Mouse (Mus musculus): ENCODE measurements around the gene Gm13278. TPM values are rescaled to one million over a fixed set of nuclear protein-coding genes. Genes with fewer than 3 reads are reported as not detected.
"Not testable (repeated sequence)": the region's sequence is repeated elsewhere in the genome, so short reads cannot be mapped to it uniquely, and the experiment has no call there.

The Gm13278 gene
- polyA plus RNA-seq, 1 experiment from 2014 or later = not detected

- H3K9me3 ChIP-seq (replicated peaks; ENCODE audit: control insufficient read depth, low read length); H3K27me3 ChIP-seq (ENCODE audit: control insufficient read depth, insufficient read depth, low read depth, low read length); H3K9ac ChIP-seq (ENCODE audit: low read depth, low read length); H3K27ac ChIP-seq (ENCODE audit: low read length); H3K36me3 ChIP-seq (ENCODE audit: control insufficient read depth, insufficient read depth); H3K4me1 ChIP-seq (ENCODE audit: control insufficient read depth, low read depth, low read length); H3K4me3 ChIP-seq (ENCODE audit: low read depth, low read length); H3K4me2 ChIP-seq (ENCODE audit: low read depth, low read length); ATAC-seq (ENCODE audit: low read depth): not testable (repeated sequence)
- WGBS (ENCODE audit: insufficient replicate concordance) = 0% methylated on average over 8 of the region's 34 CpGs
Measured at GRCm38 (mm10) chr4:88805761-88806160, 14.4 kb downstream of the Gm13278 start.

DNA sequence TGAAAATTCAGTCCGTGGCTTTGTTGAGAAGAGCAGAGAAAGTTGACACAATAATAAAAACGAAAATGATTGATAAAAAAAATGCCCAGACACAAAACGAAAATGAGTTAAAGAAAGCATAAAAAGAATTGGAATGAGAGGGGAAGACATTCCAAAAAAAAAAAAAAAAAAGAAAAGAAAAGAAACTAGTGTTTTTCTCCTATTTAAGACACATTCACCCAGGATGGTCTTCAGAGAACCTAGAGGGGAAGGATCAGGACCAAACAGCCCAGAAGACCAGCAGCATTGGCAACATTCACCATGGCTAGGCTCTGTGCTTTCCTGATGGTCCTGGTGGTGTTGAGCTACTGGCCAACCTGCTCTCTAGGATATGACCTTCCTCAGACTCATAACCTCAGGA lies 24.6 kb downstream of the Gm13278 start, which contains the start of gene Ifna7:
Gene Ifna7 (plus strand): TSS at position 301 of the 400 bp plus-strand sequence.
- no peak within 1 kb of the TSS for H3K9ac ChIP-seq (ENCODE audit: low read depth, low read length)
- H3K27ac ChIP-seq (ENCODE audit: low read length) = no peak within 1 kb of the TSS
- H3K27me3 ChIP-seq (ENCODE audit: control insufficient read depth, insufficient read depth, low read depth, low read length) = no peaks in the 10 kb centered on the region
- H3K9me3 ChIP-seq (replicated peaks; ENCODE audit: control insufficient read depth, low read length) = no peaks in the 10 kb centered on the region
- WGBS (ENCODE audit: insufficient replicate concordance) = 30% methylated on average over 3 of the region's 3 CpGs
- ATAC-seq (ENCODE audit: low read depth) = no peak
- H3K4me2 ChIP-seq (ENCODE audit: low read depth, low read length) = no peak within 1 kb of the TSS
- no peak within 1 kb of the TSS for H3K4me3 ChIP-seq (ENCODE audit: low read depth, low read length)
- H3K36me3 ChIP-seq (ENCODE audit: control insufficient read depth, insufficient read depth) = no peaks in the 10 kb centered on the region
- no peaks in the 10 kb centered on the region for H3K4me1 ChIP-seq (ENCODE audit: control insufficient read depth, low read depth, low read length)

DNA sequence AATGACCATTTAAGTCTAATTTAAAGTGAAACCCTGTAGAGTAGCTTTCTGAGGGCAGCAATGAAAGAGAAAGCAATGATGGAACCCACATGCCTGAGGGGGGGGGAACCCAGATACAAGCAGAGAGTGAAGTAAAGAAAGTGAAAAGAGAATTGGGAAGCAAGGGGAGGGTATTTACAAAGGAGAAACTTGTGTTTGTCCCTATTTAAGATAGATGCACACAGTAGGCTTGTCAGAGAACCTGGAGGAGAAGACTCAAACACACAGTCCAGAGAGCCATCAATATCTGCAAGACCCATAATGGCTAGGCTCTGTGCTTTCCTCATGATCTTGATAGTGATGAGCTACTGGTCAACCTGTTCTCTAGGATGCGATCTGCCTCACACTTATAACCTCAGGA lies 28.3 kb downstream of the Gm13278 start, which contains the start of gene Ifna11:
Gene Ifna11 (plus strand): TSS at position 301 of the 400 bp plus-strand sequence.
- Histone ChIP-seq H3K4me3 (ENCODE audit: low read depth, low read length) (no peak within 1 kb of the TSS), H3K36me3 (ENCODE audit: control insufficient read depth, insufficient read depth) (no peaks in the 10 kb centered on the region), H3K9me3 (replicated peaks; ENCODE audit: control insufficient read depth, low read length) (no peaks in the 10 kb centered on the region), H3K9ac (ENCODE audit: low read depth, low read length) (no peak within 1 kb of the TSS), H3K4me1 (ENCODE audit: control insufficient read depth, low read depth, low read length) (no peaks in the 10 kb centered on the region), H3K27me3 (ENCODE audit: control insufficient read depth, insufficient read depth, low read depth, low read length) (no peaks in the 10 kb centered on the region), H3K27ac (ENCODE audit: low read length) (no peak within 1 kb of the TSS), H3K4me2 (ENCODE audit: low read depth, low read length) (no peak within 1 kb of the TSS)
- no peak for ATAC-seq (ENCODE audit: low read depth)
- WGBS (ENCODE audit: insufficient replicate concordance) = 68% methylated on average over 1 of the region's 1 CpGs

GRCm38 (mm10) chr4:88822995-88823394 lies 31.6 kb downstream of the Gm13278 start:
- 21% methylated on average over 4 of the region's 4 CpGs for WGBS (ENCODE audit: insufficient replicate concordance)
- ATAC-seq (ENCODE audit: low read depth) = no peak
- H3K9me3 ChIP-seq (replicated peaks; ENCODE audit: control insufficient read depth, low read length) = no peaks in the 10 kb centered on the region
- H3K4me2 ChIP-seq (ENCODE audit: low read depth, low read length) = no peak overlapping the region
- no peaks in the 10 kb centered on the region for H3K36me3 ChIP-seq (ENCODE audit: control insufficient read depth, insufficient read depth)
- no peak overlapping the region for H3K27ac ChIP-seq (ENCODE audit: low read length)
- no peaks in the 10 kb centered on the region for H3K4me1 ChIP-seq (ENCODE audit: control insufficient read depth, low read depth, low read length)
- no peak overlapping the region for H3K4me3 ChIP-seq (ENCODE audit: low read depth, low read length)
- H3K9ac ChIP-seq (ENCODE audit: low read depth, low read length) = no peak overlapping the region
- H3K27me3 ChIP-seq (ENCODE audit: control insufficient read depth, insufficient read depth, low read depth, low read length) = no peaks in the 10 kb centered on the region

DNA sequence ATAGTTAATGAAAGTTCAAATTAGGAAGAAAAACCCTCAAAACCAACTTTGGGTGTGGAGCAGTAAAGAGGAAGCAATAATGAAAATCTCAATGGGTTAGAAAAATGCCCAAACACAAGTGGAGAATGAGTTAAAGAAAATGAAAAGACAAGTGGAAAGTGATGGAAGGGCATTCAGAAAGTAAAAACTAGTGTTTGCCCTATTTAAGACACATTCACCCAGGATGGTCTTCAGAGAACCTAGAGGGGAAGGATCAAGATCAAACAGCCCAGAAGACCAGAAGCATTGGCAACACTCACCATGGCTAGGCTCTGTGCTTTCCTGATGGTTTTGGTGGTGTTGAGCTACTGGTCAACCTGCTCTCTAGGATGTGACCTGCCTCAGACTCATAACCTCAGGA lies 35.8 kb downstream of the Gm13278 start, which contains the start of gene Ifna6:
Gene Ifna6 (plus strand): TSS at position 301 of the 400 bp plus-strand sequence.
- H3K9me3 ChIP-seq (replicated peaks; ENCODE audit: control insufficient read depth, low read length); H3K36me3 ChIP-seq (ENCODE audit: control insufficient read depth, insufficient read depth); ATAC-seq (ENCODE audit: low read depth); H3K4me2 ChIP-seq (ENCODE audit: low read depth, low read length); H3K4me3 ChIP-seq (ENCODE audit: low read depth, low read length); H3K27ac ChIP-seq (ENCODE audit: low read length); H3K4me1 ChIP-seq (ENCODE audit: control insufficient read depth, low read depth, low read length); H3K27me3 ChIP-seq (ENCODE audit: control insufficient read depth, insufficient read depth, low read depth, low read length); H3K9ac ChIP-seq (ENCODE audit: low read depth, low read length): not testable (repeated sequence)

DNA sequence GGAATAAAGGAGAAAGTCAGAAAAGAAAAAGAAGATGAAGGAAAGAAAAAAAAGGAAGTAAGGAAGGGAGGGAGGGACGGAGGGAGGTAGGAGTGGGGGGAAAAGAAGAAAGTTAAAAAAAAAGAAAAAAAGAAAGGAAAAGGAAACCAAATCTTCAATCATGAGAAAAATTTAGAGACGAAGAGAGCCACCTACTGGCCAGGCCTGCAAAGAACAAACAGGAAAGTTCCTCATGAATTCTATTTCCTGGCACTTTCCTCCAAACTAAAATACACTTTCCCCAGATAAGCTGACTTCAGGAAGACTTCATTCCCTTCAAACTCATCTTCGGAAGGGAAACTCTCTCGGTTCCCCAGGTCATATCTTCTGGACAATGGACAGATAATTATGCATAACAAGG lies 39.2 kb downstream of the Gm13278 start:
- Histone ChIP-seq H3K4me1 (ENCODE audit: control insufficient read depth, low read depth, low read length) (no peaks in the 10 kb centered on the region), H3K27me3 (ENCODE audit: control insufficient read depth, insufficient read depth, low read depth, low read length) (no peaks in the 10 kb centered on the region), H3K9me3 (replicated peaks; ENCODE audit: control insufficient read depth, low read length) (no peaks in the 10 kb centered on the region), H3K4me3 (ENCODE audit: low read depth, low read length) (no peak overlapping the region), H3K4me2 (ENCODE audit: low read depth, low read length) (no peak overlapping the region), H3K9ac (ENCODE audit: low read depth, low read length) (no peak overlapping the region), H3K36me3 (ENCODE audit: control insufficient read depth, insufficient read depth) (no peaks in the 10 kb centered on the region), H3K27ac (ENCODE audit: low read length) (no peak overlapping the region)
- 10% methylated on average over 4 of the region's 4 CpGs for WGBS (ENCODE audit: insufficient replicate concordance)
- no peak for ATAC-seq (ENCODE audit: low read depth)

- not testable (repeated sequence) for H3K27ac ChIP-seq (ENCODE audit: low read length); H3K4me3 ChIP-seq (ENCODE audit: low read depth, low read length); ATAC-seq (ENCODE audit: low read depth); H3K9ac ChIP-seq (ENCODE audit: low read depth, low read length); H3K4me1 ChIP-seq (ENCODE audit: control insufficient read depth, low read depth, low read length); H3K9me3 ChIP-seq (replicated peaks; ENCODE audit: control insufficient read depth, low read length); H3K36me3 ChIP-seq (ENCODE audit: control insufficient read depth, insufficient read depth); H3K4me2 ChIP-seq (ENCODE audit: low read depth, low read length); H3K27me3 ChIP-seq (ENCODE audit: control insufficient read depth, insufficient read depth, low read depth, low read length)
- WGBS (ENCODE audit: insufficient replicate concordance) = 27% methylated on average over 1 of the region's 1 CpGs
Measured at GRCm38 (mm10) chr4:88835225-88835624, 43.9 kb downstream of the Gm13278 start, which contains the start of gene Ifna5. TSS of gene Ifna5 (plus strand) at chr4:88835525.

- no peak overlapping the region for H3K27ac ChIP-seq (ENCODE audit: low read length)
- 38% methylated on average over 3 of the region's 3 CpGs for WGBS (ENCODE audit: insufficient replicate concordance)
- H3K4me2 ChIP-seq (ENCODE audit: low read depth, low read length) = no peak overlapping the region
- H3K27me3 ChIP-seq (ENCODE audit: control insufficient read depth, insufficient read depth, low read depth, low read length) = no peaks in the 10 kb centered on the region
- ATAC-seq (ENCODE audit: low read depth) = no peak
- H3K9me3 ChIP-seq (replicated peaks; ENCODE audit: control insufficient read depth, low read length) = no peaks in the 10 kb centered on the region
- H3K9ac ChIP-seq (ENCODE audit: low read depth, low read length) = no peak overlapping the region
- H3K4me3 ChIP-seq (ENCODE audit: low read depth, low read length) = no peak overlapping the region
- no peaks in the 10 kb centered on the region for H3K36me3 ChIP-seq (ENCODE audit: control insufficient read depth, insufficient read depth)
- H3K4me1 ChIP-seq (ENCODE audit: control insufficient read depth, low read depth, low read length) = no peaks in the 10 kb centered on the region
Measured at GRCm38 (mm10) chr4:88838828-88839227, 47.5 kb downstream of the Gm13278 start.

DNA sequence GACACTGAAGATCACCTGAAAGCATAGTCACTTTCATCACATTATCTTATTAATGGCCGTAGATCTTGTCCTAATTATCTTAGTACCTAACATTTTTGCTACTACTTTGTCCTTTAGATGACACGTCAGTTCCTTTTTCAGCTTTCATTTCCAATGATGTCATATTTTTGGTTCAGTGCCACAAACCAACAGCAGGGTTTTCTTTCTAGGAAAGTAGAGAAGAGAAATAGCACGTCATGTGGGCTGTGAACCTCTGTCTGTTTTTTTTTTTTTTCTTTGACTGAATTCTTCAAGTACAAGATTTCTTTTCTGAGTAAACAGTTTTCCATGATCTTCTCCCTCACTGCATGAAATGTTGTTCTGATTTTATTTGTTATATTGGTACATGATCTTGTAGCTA lies 48.7 kb downstream of the Gm13278 start:
- Histone ChIP-seq H3K9ac (ENCODE audit: low read depth, low read length) (no peak overlapping the region), H3K27ac (ENCODE audit: low read length) (no peak overlapping the region), H3K4me3 (ENCODE audit: low read depth, low read length) (no peak overlapping the region), H3K4me1 (ENCODE audit: control insufficient read depth, low read depth, low read length) (no peaks in the 10 kb centered on the region), H3K4me2 (ENCODE audit: low read depth, low read length) (no peak overlapping the region), H3K27me3 (ENCODE audit: control insufficient read depth, insufficient read depth, low read depth, low read length) (no peaks in the 10 kb centered on the region), H3K9me3 (replicated peaks; ENCODE audit: control insufficient read depth, low read length) (no peaks in the 10 kb centered on the region), H3K36me3 (ENCODE audit: control insufficient read depth, insufficient read depth) (no peaks in the 10 kb centered on the region)
- no peak for ATAC-seq (ENCODE audit: low read depth)
- WGBS (ENCODE audit: insufficient replicate concordance) = 41% methylated on average over 3 of the region's 3 CpGs

All from liver, embryonic 16.5 days (tissue).